Mouse (Mus musculus): ENCODE results near the gene Trmt10a. TPM values are rescaled to one million over a fixed set of nuclear protein-coding genes. Genes with fewer than 3 reads are reported as not detected.

The Trmt10a gene
- total and polyA plus RNA-seq, 3 experiments = 4.6 to 24.9 (median 15.9) TPM

DNA sequence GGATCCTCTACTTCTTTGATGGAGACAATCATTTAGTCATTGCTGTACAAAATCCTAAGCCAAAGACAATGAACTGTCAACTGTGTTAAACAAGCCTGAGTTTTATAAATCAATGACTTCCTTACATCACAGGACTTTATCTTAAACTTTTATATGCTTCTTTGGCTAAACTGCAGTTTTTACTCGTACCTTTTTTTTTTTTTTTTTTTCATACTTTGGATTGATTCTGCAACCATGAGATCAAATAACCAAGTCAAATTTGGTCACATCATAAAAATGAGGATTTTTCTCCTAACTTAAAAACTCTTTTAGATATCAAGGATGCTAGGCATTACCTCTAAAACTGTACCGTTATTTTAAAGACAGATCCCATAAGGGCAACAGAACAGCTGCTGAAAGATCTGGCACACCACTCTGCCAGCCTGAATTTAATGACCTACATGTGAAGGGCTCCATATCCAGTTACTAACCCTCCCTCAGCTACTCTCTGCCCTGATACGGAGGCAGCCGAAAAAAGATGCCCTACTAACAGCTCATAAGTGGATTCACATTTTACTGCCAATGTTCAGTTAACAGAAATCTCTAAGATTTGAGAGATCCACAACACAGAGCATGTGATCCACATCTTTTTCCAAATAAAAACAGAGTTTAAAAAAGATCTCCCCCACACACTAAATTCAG lies 1.1 kb upstream of the Trmt10a start:
- peak overlapping the region; percentile 52; the same call in 1 of the 2 replicates for H3K4me3 ChIP-seq (ENCODE audit: low read depth, low read length)
- ATAC-seq (ENCODE audit: extremely low read depth, insufficient number of reproducible peaks, low FRiP score, poor library complexity, severe bottlenecking) = no peak

DNA sequence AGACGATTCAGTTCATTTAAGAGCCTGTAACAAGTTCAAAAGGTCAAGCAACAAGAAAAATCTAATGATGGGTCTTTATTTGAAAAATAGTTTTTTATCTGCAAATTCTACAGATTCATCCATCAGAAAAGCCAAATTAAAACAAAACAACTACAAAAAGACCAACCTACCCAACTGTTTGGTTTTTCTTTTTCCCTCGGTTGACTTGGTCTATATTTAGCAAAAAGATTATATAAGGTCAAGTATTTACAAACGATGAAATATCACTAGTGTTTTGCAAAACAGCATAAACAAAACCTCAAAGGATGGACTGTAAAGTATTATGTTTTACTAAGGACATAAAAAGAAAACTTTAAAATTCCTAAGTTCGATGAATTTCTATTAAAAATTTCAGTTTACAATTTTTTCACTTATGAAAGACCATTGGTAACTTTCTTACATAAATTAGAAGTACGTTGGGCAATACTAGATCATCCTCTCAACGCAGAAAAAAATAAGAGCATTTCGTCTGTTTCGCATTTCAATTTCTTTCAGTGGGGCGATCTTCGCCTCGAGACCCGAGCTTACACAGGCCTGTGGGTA lies 424 bp upstream of the Trmt10a start:
- H3K4me1 ChIP-seq (ENCODE audit: insufficient read depth, low read depth, low read length) = peaks cover 14% of the 10 kb centered on the region
- no peaks in the 10 kb centered on the region for H3K27me3 ChIP-seq (ENCODE audit: insufficient read depth, low read length)
- peak overlapping the region; percentile 82 for H3K4me3 ChIP-seq (ENCODE audit: low read depth, low read length)
- 0 out of 2 replicates have a peak, but pooled peaks cover 3% of the 10 kb centered on the region for H3K9me3 ChIP-seq (replicated peaks)
- DNase-seq (ENCODE audit: low spot score) (no peak), ATAC-seq (ENCODE audit: extremely low read depth, insufficient number of reproducible peaks, low FRiP score, poor library complexity, severe bottlenecking) (no peak)
- TF ChIP-seq TAL1 (conservative IDR thresholded peaks at IDR 0.05; ENCODE audit: low read depth, low read length) = no peak
- TF ChIP-seq GATA2 (IDR thresholded peaks at IDR 0.05; ENCODE audit: borderline replicate concordance, low read depth, low read length) = no peak
- TF ChIP-seq CTCF (IDR thresholded peaks at IDR 0.05; ENCODE audit: low read depth, low read length) = no peak
- TF ChIP-seq POLR2AphosphoS5 (IDR thresholded peaks at IDR 0.05; ENCODE audit: insufficient replicate concordance, low read depth, low read length) = no peak
- no peak for TF ChIP-seq GATA1 (IDR thresholded peaks at IDR 0.05; ENCODE audit: borderline replicate concordance, low read length)
- H3K36me3 ChIP-seq (replicated peaks) = peaks cover 16% of the 10 kb centered on the region

More for the DNA sequence above, 1.1 kb upstream of the Trmt10a start:
- Histone ChIP-seq H3K9me3 (replicated peaks) (0 out of 2 replicates have a peak, but pooled peaks cover 3% of the 10 kb centered on the region), H3K36me3 (replicated peaks) (peaks cover 10% of the 10 kb centered on the region), H3K4me1 (ENCODE audit: insufficient read depth, low read depth, low read length) (peaks cover 14% of the 10 kb centered on the region), H3K27me3 (ENCODE audit: insufficient read depth, low read length) (no peaks in the 10 kb centered on the region)
- no peak for TF ChIP-seq GATA2 (IDR thresholded peaks at IDR 0.05; ENCODE audit: borderline replicate concordance, low read depth, low read length)
- TF ChIP-seq TAL1 (conservative IDR thresholded peaks at IDR 0.05; ENCODE audit: low read depth, low read length) = no peak
- TF ChIP-seq POLR2AphosphoS5 (IDR thresholded peaks at IDR 0.05; ENCODE audit: insufficient replicate concordance, low read depth, low read length) = no peak
- TF ChIP-seq CTCF (IDR thresholded peaks at IDR 0.05; ENCODE audit: low read depth, low read length) = no peak
- TF ChIP-seq GATA1 (IDR thresholded peaks at IDR 0.05; ENCODE audit: borderline replicate concordance, low read length) = no peak
- no peak for DNase-seq (ENCODE audit: low spot score)

DNA sequence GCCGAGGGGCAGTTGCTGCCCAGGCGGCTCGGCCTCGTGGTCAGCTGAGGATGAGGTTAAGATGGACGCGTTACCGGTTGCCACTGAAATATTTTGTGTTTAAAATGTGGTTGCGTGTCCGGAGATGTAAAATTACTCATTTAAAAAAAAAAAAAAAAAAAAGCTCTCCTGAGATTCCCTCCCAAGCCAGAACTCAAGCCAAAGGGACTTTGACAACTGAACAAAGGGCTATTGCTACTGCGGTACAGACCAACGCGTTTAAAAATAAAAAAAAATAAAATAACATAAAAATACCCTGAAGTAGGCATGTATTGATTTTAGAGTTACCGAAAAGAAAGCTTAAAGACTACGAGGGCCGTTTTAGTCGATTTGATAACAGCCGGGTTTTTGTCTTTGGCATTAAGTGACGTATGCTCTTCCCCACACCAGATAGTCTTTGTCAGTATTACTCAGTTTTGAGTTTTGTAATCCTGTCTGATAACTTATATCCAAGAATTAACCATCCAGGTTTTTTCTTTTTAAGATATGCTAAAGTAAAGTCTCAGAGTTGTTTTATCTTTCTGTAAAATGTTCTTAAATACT lies 903 bp downstream of the Trmt10a start:
- Histone ChIP-seq H3K36me3 (replicated peaks) (peaks cover 25% of the 10 kb centered on the region), H3K9me3 (replicated peaks) (no peaks in the 10 kb centered on the region), H3K4me1 (ENCODE audit: insufficient read depth, low read depth, low read length) (peaks cover 14% of the 10 kb centered on the region), H3K4me3 (ENCODE audit: low read depth, low read length) (peak overlapping the region; percentile 82), H3K27me3 (ENCODE audit: insufficient read depth, low read length) (no peaks in the 10 kb centered on the region)
- no peak for TF ChIP-seq POLR2AphosphoS5 (IDR thresholded peaks at IDR 0.05; ENCODE audit: insufficient replicate concordance, low read depth, low read length)
- no peak for TF ChIP-seq GATA2 (IDR thresholded peaks at IDR 0.05; ENCODE audit: borderline replicate concordance, low read depth, low read length)
- TF ChIP-seq CTCF (IDR thresholded peaks at IDR 0.05; ENCODE audit: low read depth, low read length) = no peak
- TF ChIP-seq GATA1 (IDR thresholded peaks at IDR 0.05; ENCODE audit: borderline replicate concordance, low read length) = no peak
- TF ChIP-seq TAL1 (conservative IDR thresholded peaks at IDR 0.05; ENCODE audit: low read depth, low read length) = no peak
- no peak for ATAC-seq (ENCODE audit: extremely low read depth, insufficient number of reproducible peaks, low FRiP score, poor library complexity, severe bottlenecking)
- no peak for DNase-seq (ENCODE audit: low spot score)

DNA sequence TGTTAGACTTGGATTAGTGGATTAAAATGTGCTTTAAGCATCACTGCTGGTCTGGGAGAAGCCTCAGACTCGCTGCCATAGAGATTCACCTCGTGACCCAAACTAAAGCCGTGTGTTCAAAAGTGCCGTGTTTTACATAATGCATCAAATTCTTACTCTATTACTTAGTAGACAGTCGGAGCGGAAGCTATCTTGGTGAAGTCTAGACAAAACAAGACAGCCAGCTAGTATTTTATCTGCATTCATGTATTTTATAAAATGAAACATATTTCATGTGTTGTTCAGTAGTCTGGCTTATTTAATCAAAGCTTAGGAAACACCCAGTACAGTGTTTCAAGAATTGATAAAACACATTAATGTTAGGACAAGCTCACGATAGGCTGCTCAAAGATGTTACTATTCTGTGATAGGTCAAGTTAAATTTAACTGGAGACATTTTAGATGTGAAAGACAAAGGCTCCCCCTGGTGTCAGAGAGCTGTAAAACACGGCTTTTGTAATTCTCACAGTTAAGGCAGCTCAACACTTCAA lies 1.5 kb downstream of the Trmt10a start, which contains the start of gene Mttp:
Gene Mttp (minus strand): TSS at position 327 of the 530 bp plus-strand sequence.
- DNase-seq (ENCODE audit: low spot score) (peak; percentile 59), ATAC-seq (ENCODE audit: extremely low read depth, insufficient number of reproducible peaks, low FRiP score, poor library complexity, severe bottlenecking) (peak; percentile 62)
- Histone ChIP-seq H3K9me3 (replicated peaks) (no peaks in the 10 kb centered on the region), H3K4me3 (ENCODE audit: low read depth, low read length) (peak within 1 kb of the TSS; percentile 82), H3K27me3 (ENCODE audit: insufficient read depth, low read length) (no peaks in the 10 kb centered on the region), H3K4me1 (ENCODE audit: insufficient read depth, low read depth, low read length) (peaks cover 10% of the 10 kb centered on the region), H3K36me3 (replicated peaks) (peaks cover 27% of the 10 kb centered on the region)
- no peak for TF ChIP-seq GATA1 (IDR thresholded peaks at IDR 0.05; ENCODE audit: borderline replicate concordance, low read length)
- no peak for TF ChIP-seq CTCF (IDR thresholded peaks at IDR 0.05; ENCODE audit: low read depth, low read length)
- TF ChIP-seq POLR2AphosphoS5 (IDR thresholded peaks at IDR 0.05; ENCODE audit: insufficient replicate concordance, low read depth, low read length) = no peak
- no peak for TF ChIP-seq TAL1 (conservative IDR thresholded peaks at IDR 0.05; ENCODE audit: low read depth, low read length)
- TF ChIP-seq GATA2 (IDR thresholded peaks at IDR 0.05; ENCODE audit: borderline replicate concordance, low read depth, low read length) = no peak

DNA sequence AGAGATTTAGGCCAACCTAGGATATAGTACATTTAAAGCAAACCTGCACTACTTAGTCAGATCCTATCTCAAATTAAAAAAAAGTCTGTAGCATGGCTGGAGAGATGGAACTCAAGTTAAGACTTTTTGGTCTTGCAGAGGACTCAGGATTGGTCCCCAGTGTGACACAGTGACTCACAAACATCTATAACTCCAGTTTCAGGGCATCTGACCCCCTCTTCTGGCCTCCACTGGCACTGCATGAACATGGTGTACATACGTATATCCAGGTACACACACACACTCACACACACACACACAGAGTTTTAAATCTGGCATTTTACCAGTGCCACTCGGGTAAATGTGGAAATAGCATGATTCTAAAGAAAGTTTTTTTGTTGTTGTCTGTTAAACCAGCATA lies 5.6 kb downstream of the Trmt10a start:
- H3K4me1 ChIP-seq (ENCODE audit: insufficient read depth, low read depth, low read length) = peaks cover 2% of the 10 kb centered on the region; the same call in 1 of the 2 replicates
- peaks cover 62% of the 10 kb centered on the region for H3K36me3 ChIP-seq (replicated peaks)
- no peaks in the 10 kb centered on the region for H3K9me3 ChIP-seq (replicated peaks)
- no peak overlapping the region for H3K4me3 ChIP-seq (ENCODE audit: low read depth, low read length)
- TF ChIP-seq CTCF (IDR thresholded peaks at IDR 0.05; ENCODE audit: low read depth, low read length) = no peak
- no peaks in the 10 kb centered on the region for H3K27me3 ChIP-seq (ENCODE audit: insufficient read depth, low read length)
- ATAC-seq (ENCODE audit: extremely low read depth, insufficient number of reproducible peaks, low FRiP score, poor library complexity, severe bottlenecking) (no peak), DNase-seq (ENCODE audit: low spot score) (no peak)

DNA sequence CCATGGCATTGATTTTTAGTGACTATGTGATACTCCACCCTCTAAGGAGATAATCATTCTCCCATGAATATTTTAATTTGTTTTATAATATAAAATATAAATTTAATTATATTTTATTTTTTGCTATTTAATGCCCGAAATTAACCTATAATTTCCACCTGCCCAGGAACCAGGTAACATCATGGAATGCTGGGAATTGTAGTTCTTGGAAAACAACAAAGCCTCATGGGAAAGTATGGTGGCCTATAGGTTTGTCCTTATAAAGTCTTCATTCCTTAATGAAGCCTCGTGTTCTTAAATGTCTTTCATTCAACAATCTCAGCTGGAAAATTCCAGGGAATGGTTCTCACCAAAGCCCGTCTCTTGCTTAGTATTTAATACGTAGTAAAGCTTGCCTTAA lies 11.8 kb downstream of the Trmt10a start:
- Histone ChIP-seq H3K36me3 (replicated peaks) (peaks cover 75% of the 10 kb centered on the region), H3K4me3 (ENCODE audit: low read depth, low read length) (no peak overlapping the region), H3K27me3 (ENCODE audit: insufficient read depth, low read length) (no peaks in the 10 kb centered on the region), H3K4me1 (ENCODE audit: insufficient read depth, low read depth, low read length) (no peaks in the 10 kb centered on the region), H3K9me3 (replicated peaks) (no peaks in the 10 kb centered on the region)
- no peak for ATAC-seq (ENCODE audit: extremely low read depth, insufficient number of reproducible peaks, low FRiP score, poor library complexity, severe bottlenecking)
- TF ChIP-seq GATA2 (IDR thresholded peaks at IDR 0.05; ENCODE audit: borderline replicate concordance, low read depth, low read length) = no peak
- TF ChIP-seq TAL1 (conservative IDR thresholded peaks at IDR 0.05; ENCODE audit: low read depth, low read length) = no peak
- no peak for TF ChIP-seq POLR2AphosphoS5 (IDR thresholded peaks at IDR 0.05; ENCODE audit: insufficient replicate concordance, low read depth, low read length)
- no peak for TF ChIP-seq GATA1 (IDR thresholded peaks at IDR 0.05; ENCODE audit: borderline replicate concordance, low read length)
- no peak for TF ChIP-seq CTCF (IDR thresholded peaks at IDR 0.05; ENCODE audit: low read depth, low read length)
- DNase-seq (ENCODE audit: low spot score) = no peak
